20 mouse cellular contexts compared by ENCODE assay signal in the genomic region with DNA sequence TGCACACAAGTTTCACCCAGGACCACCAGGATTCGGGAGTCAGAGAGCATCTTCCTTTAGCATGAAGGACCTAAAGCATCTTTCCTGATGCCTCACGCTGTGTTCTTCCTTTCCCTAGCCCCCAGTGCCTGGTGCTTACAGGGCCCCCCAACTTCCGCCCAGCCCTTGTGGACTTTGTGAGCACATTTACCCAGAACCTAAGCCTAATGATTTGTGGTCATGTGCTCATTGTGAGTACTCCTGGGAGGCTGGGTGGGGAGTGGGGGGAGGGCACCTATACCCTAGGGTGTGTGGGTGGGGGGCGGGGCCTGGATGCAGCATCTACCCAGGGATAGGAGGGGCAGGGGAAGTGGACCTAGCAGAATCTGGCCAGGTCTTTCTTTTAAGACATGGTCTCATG. TPM values are rescaled to one million over a fixed set of nuclear protein-coding genes. Genes with fewer than 3 reads are reported as not detected.
"Had no signal": no experiment of that assay in that cellular context is flagged by ENCODE, and none has a peak within 500 bp of the region (broad histone marks: within the 10 kb centered on the region; RNA-seq: fewer than 3 reads in every experiment).

No protein-coding gene starts in this region.

- H3K4me2 ChIP-seq: kidney, embryonic 15.5 days; limb, embryonic 12.5 days; limb, embryonic 15.5 days; liver, embryonic 13.5 days; lung, embryonic 15.5 days; midbrain, embryonic 12.5 days; midbrain, embryonic 15.5 days; neural tube, embryonic 12.5 days; neural tube, embryonic 15.5 days; stomach, embryonic 15.5 days had no signal

- H3K9ac ChIP-seq: kidney, embryonic 15.5 days; limb, embryonic 12.5 days; limb, embryonic 15.5 days; liver, embryonic 13.5 days; lung, embryonic 15.5 days; midbrain, embryonic 12.5 days; midbrain, embryonic 15.5 days; neural tube, embryonic 12.5 days; neural tube, embryonic 15.5 days; stomach, embryonic 15.5 days had no signal

- H3K4me1 ChIP-seq: kidney, embryonic 15.5 days; limb, embryonic 12.5 days; limb, embryonic 15.5 days; liver, embryonic 13.5 days; lung, embryonic 15.5 days; midbrain, embryonic 12.5 days; midbrain, embryonic 15.5 days; neural tube, embryonic 12.5 days; neural tube, embryonic 15.5 days; stomach, embryonic 15.5 days had no signal

- H3K9me3 ChIP-seq: kidney, embryonic 15.5 days; limb, embryonic 12.5 days; limb, embryonic 15.5 days; liver, embryonic 13.5 days; lung, embryonic 15.5 days; midbrain, embryonic 12.5 days; midbrain, embryonic 15.5 days; neural tube, embryonic 12.5 days; neural tube, embryonic 15.5 days; stomach, embryonic 15.5 days had no signal

- H3K36me3 ChIP-seq: kidney, embryonic 15.5 days; limb, embryonic 12.5 days; limb, embryonic 15.5 days; liver, embryonic 13.5 days; lung, embryonic 15.5 days; midbrain, embryonic 12.5 days; midbrain, embryonic 15.5 days; neural tube, embryonic 12.5 days; neural tube, embryonic 15.5 days; stomach, embryonic 15.5 days had no signal

- H3K4me3 ChIP-seq: kidney, embryonic 15.5 days; limb, embryonic 12.5 days; limb, embryonic 15.5 days; liver, embryonic 13.5 days; lung, embryonic 15.5 days; midbrain, embryonic 12.5 days; midbrain, embryonic 15.5 days; neural tube, embryonic 12.5 days; neural tube, embryonic 15.5 days; stomach, embryonic 15.5 days had no signal

- H3K27me3 ChIP-seq: kidney, embryonic 15.5 days; limb, embryonic 12.5 days; limb, embryonic 15.5 days; liver, embryonic 13.5 days; lung, embryonic 15.5 days; midbrain, embryonic 12.5 days; midbrain, embryonic 15.5 days; neural tube, embryonic 12.5 days; neural tube, embryonic 15.5 days; stomach, embryonic 15.5 days had no signal

- DNase-seq: kidney, adult 11 months; kidney, adult 8-10 months; kidney, postnatal 10 days; kidney, postnatal 36 days; left cerebral cortex, postnatal 4 days; liver, embryonic 13.5 days; lung, adult 18-20 months; right cerebral cortex, postnatal 25 days; thymus, adult 18-20 months; thymus, postnatal 36 days had no signal

- H3K27ac ChIP-seq: kidney, embryonic 15.5 days; limb, embryonic 12.5 days; limb, embryonic 15.5 days; liver, embryonic 13.5 days; lung, embryonic 15.5 days; macrophage; midbrain, embryonic 12.5 days; midbrain, embryonic 15.5 days; neural tube, embryonic 12.5 days; neural tube, embryonic 15.5 days; stomach, embryonic 15.5 days had no signal

- ATAC-seq: midbrain, embryonic 15.5 days had no signal

RNA-seq across cellular contexts. Expression of a gene that starts 16.7 kb away (rescaled TPM):
- polyA plus RNA-seq: limb, embryonic 12.5 days; limb, embryonic 15.5 days; liver, embryonic 13.5 days; macrophage; midbrain, embryonic 12.5 days had no signal
